Mouse (Mus musculus) bone marrow, adult 2 months (tissue): ENCODE measurements around the gene Arid1b.

ENCODE experiments used
- CTCF ChIP-seq: fragments of 200-500 bp; IDR thresholded peaks from 2 replicates; pipeline ENCODE4 v1.5.1; 2011; ENCODE audit warnings: low read length, control low read depth; ENCODE audit not compliant: control insufficient read depth, insufficient read depth
- POLR2A ChIP-seq: fragments of 200-500 bp; IDR thresholded peaks from 2 replicates; pipeline ENCODE4 v1.6.1; 2011; ENCODE audit warnings: low read depth, mild to moderate bottlenecking, control low read depth, low read length, borderline replicate concordance; ENCODE audit not compliant: control insufficient read depth

DNA sequence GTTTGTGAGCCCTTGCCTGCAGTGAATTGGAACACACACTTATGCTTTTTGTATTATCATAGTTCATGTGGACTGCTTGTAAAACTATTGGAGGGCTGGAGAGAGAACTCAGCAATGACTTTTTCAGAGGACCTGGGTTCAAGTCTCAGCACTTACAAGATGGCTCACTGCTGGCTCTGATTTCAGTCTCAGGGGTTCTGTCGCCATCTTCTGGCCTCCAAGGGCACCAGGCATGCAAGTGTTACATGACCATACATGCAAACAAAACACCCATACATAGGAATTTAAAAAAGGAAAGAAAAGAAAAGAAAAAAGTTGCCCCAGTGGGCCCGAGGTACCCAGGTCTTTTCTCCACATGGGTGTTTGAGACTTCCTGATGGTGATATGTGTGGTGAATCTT lies 32.4 kb downstream of the Arid1b start:
- TF ChIP-seq POLR2A (no peak), CTCF (peak; percentile 53)
